Mouse (Mus musculus) lung, embryonic 15.5 days (tissue): ENCODE data around the gene Rpl35. TPM values are rescaled to one million over a fixed set of nuclear protein-coding genes. Genes with fewer than 3 reads are reported as not detected.

Experiments used
- ATAC-seq: fragments of 200-750 bp; cut with Nextera tagmentation; 2 replicates; pipeline ENCODE4 v1.8.0; 2017; ENCODE audit warnings: moderate number of reproducible peaks, borderline replicate concordance; ENCODE audit not compliant: low FRiP score, low TSS enrichment; ENCODE audit errors: extremely low read depth
- H3K27ac ChIP-seq: fragments of 300-500 bp; sonication (generic); 2 replicates; pipeline ENCODE4 v1.5.1; 2015; ENCODE audit warnings: moderate library complexity, mild to moderate bottlenecking, inconsistent platforms
- H3K27me3 ChIP-seq: fragments of 300-500 bp; sonication (generic); 2 replicates; pipeline ENCODE4 v1.6.1; 2015; ENCODE audit warnings: inconsistent platforms
- H3K36me3 ChIP-seq: fragments of 300-500 bp; sonication (generic); 2 replicates; pipeline ENCODE4 v1.6.1; 2015; ENCODE audit warnings: inconsistent platforms
- H3K4me1 ChIP-seq: fragments of 300-500 bp; sonication (generic); 2 replicates; pipeline ENCODE4 v1.6.1; 2015; ENCODE audit warnings: inconsistent platforms
- H3K4me2 ChIP-seq: fragments of 300-500 bp; sonication (generic); 2 replicates; pipeline ENCODE4 v1.6.1; 2015; ENCODE audit warnings: inconsistent platforms, mild to moderate bottlenecking, moderate library complexity
- H3K4me3 ChIP-seq: fragments of 300-500 bp; sonication (generic); 2 replicates; pipeline ENCODE4 v1.5.1; 2015; ENCODE audit warnings: mild to moderate bottlenecking, inconsistent platforms
- H3K9ac ChIP-seq: fragments of 300-500 bp; sonication (generic); 2 replicates; pipeline ENCODE4 v1.6.1; 2015; ENCODE audit warnings: inconsistent platforms
- H3K9me3 ChIP-seq: fragments of 300-500 bp; sonication (generic); 2 replicates; pipeline ENCODE4 v1.6.1; 2016; ENCODE audit warnings: inconsistent platforms
- WGBS: fragments of 180-500 bp; shearing (Covaris S2); methylation state at CpG from one replicate; pipeline ENCODE4 v1.1.7; 2015; 5-methylcytosine and 5-hydroxymethylcytosine counted together
- polyA plus RNA-seq: library from polyadenylated mRNA; unstranded; fragments of >200 nt; fragmentation: Nextera tagmentation; extraction: Ambion mirVana; gene quantifications from 2 replicates; pipeline ENCODE4 v1.2.1, GENCODE M21; 2015

Gene Rpl35
- polyA plus RNA-seq, 1 experiment from 2014 or later: 831 TPM

GRCm38 (mm10) chr2:38973223-38973622, 32.2 kb downstream of the Rpl35 start:
- ATAC-seq: no peak
- Histone ChIP-seq H3K27me3 (no peaks in the 10 kb centered on the region; the same call in 1 of the 2 replicates), H3K9me3 (no peaks in the 10 kb centered on the region), H3K4me1 (no peaks in the 10 kb centered on the region), H3K4me2 (no peak overlapping the region), H3K36me3 (no peaks in the 10 kb centered on the region), H3K9ac (no peak overlapping the region), H3K4me3 (no peak overlapping the region), H3K27ac (no peak overlapping the region)
- WGBS: 26% methylated on average over 2 of the region's 2 CpGs

DNA sequence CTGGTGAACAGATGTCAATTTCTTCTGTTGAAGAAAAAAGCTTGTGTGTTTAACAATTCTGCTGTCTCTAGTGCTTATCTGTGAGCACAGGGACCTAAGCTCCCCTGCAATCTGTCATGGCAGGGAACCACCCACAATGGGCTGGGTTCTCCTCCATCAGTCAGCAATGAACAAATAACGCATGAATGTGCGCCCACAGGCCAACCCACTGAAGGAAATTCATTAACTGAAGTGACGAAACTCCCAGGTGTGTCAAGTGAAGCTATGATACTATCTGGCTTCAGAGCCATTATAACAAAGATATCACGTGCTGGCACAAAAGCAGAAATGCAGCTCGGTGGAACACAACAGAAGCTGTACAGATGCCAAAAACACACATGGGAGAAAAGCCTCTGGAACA, 35.4 kb downstream of the Rpl35 start:
- WGBS: 56% methylated on average over 5 of the region's 5 CpGs
- H3K9ac ChIP-seq: no peak overlapping the region
- H3K4me3 ChIP-seq: no peak overlapping the region
- no peak for ATAC-seq
- no peaks in the 10 kb centered on the region for H3K9me3 ChIP-seq
- H3K27ac ChIP-seq: no peak overlapping the region
- H3K4me1 ChIP-seq: no peaks in the 10 kb centered on the region
- H3K27me3 ChIP-seq: no peaks in the 10 kb centered on the region
- H3K4me2 ChIP-seq: no peak overlapping the region
- no peaks in the 10 kb centered on the region for H3K36me3 ChIP-seq

DNA sequence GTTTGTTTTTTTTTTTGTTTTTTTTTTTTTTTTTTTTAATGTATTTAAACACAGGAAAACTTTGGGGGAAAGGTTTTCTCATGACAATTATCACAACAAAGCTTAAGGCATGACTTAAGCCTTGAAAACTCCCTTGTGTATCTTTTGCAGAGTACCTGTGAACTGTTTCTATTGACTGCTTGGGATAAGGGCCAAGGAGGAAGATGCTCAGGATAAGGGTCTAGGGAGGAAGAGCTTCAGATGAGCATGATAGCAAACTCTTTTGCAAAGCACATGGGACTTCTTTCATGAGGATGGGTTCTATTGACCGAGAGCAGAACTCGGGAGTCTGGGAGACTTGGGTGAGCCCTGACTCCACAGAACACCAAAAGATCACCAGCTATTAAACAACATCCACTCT, 35.8 kb downstream of the Rpl35 start:
- Histone ChIP-seq H3K4me1 (no peaks in the 10 kb centered on the region), H3K27ac (no peak overlapping the region), H3K4me2 (no peak overlapping the region), H3K27me3 (no peaks in the 10 kb centered on the region), H3K9ac (no peak overlapping the region), H3K36me3 (no peaks in the 10 kb centered on the region), H3K9me3 (no peaks in the 10 kb centered on the region), H3K4me3 (no peak overlapping the region)
- ATAC-seq: no peak
- 77% methylated on average over 2 of the region's 2 CpGs for WGBS

DNA sequence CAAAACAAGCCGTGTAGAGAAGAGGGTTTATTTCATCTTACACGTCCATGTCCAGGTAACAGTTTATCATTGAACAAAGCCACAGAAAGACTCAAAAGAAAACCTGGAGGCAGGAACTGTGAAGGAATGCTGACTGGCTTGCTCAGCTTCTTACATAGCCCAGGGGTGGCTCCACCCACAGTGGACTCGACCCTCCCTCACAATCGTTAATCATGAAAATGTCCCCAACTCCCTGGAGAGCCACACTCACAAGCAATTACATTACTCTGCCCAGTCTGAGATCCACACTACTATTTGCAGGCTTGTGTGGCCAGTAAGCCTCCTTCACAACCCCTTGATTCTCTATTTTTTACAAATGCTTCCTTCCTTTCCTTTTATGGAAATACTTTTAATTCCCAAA, 41.2 kb downstream of the Rpl35 start:
- no peaks in the 10 kb centered on the region for H3K36me3 ChIP-seq
- H3K9me3 ChIP-seq: no peaks in the 10 kb centered on the region
- no peak overlapping the region for H3K4me2 ChIP-seq
- H3K27me3 ChIP-seq: no peaks in the 10 kb centered on the region
- H3K4me1 ChIP-seq: peaks cover 6% of the 10 kb centered on the region; the same call in 1 of the 2 replicates
- no peak overlapping the region for H3K9ac ChIP-seq
- no peak for ATAC-seq
- WGBS: 11% methylated on average over 4 of the region's 4 CpGs
- H3K27ac ChIP-seq: no peak overlapping the region
- H3K4me3 ChIP-seq: no peak overlapping the region

GRCm38 (mm10) chr2:38957671-38958223, 47.7 kb downstream of the Rpl35 start:
- no peak for ATAC-seq

DNA sequence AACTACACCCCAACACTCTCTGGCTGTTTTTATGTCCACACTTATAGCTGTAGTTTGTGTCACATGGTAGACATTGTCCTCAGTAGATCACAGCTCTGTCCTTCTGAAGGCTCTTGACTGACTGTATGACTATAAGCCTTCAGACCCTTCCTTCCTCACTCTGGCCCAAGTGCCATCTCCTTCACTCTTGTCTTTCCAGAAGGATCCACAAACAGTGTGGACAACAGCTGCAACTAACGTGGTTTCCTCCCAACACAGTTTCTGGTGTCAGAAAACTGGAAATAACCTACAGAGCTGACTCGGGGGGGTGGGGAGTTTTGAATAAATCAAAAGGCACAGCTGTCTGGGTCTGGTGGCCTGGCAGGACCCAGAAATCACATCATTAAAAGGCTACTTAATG, 49.4 kb downstream of the Rpl35 start:
- 42% methylated on average over 2 of the region's 2 CpGs for WGBS
- Histone ChIP-seq H3K27ac (no peak overlapping the region), H3K36me3 (no peaks in the 10 kb centered on the region), H3K4me2 (no peak overlapping the region), H3K4me3 (no peak overlapping the region), H3K4me1 (peaks cover 2% of the 10 kb centered on the region; the same call in 1 of the 2 replicates), H3K9ac (no peak overlapping the region), H3K9me3 (no peaks in the 10 kb centered on the region), H3K27me3 (no peaks in the 10 kb centered on the region)
- no peak for ATAC-seq

More at GRCm38 (mm10) chr2:38957671-38958223, 47.7 kb downstream of the Rpl35 start:
- H3K9ac ChIP-seq: no peak overlapping the region
- 67% methylated on average over 5 of the region's 5 CpGs for WGBS
- no peaks in the 10 kb centered on the region; the same call in 1 of the 2 replicates for H3K4me1 ChIP-seq
- H3K4me2 ChIP-seq: no peak overlapping the region
- no peak overlapping the region for H3K4me3 ChIP-seq
- no peaks in the 10 kb centered on the region for H3K36me3 ChIP-seq
- no peaks in the 10 kb centered on the region for H3K9me3 ChIP-seq
- H3K27ac ChIP-seq: no peak overlapping the region
- no peaks in the 10 kb centered on the region for H3K27me3 ChIP-seq

DNA sequence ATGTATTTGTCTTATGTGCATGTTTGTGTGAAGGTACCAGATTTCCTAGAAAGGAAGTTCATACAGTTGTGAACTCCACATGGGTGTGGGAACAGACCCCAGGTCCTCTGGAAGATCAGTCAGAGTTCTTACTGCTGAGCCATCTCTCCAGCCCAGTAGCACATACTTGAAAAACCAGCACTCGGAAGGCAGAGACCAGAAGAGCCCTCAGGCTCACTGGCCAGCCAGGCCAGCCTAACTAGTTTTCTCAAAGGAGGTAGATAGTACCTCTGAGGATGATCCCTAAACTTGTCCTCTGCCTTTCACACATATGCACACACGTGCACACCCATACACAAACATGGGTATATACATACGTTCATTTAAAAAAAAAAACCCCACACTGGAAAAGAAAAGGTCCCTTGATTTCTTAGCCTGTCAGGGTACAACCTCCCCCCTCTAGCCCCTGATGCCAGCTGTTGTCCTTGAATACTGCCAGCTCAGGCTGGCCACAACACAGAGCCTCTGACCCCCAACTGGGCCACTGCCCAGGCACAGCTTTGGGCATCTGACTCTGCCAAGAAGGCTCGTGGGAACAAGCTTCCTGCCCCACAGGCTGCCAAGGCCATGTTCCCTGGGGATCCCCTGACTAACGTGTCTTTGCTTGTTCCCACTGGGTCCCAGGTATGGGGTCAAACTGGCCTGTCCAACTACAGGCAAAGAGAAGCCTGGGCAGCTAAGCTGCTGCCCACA, 52.1 kb downstream of the Rpl35 start:
- H3K4me2 ChIP-seq: no peak overlapping the region
- no peak overlapping the region for H3K27ac ChIP-seq
- H3K4me1 ChIP-seq: peaks cover 14% of the 10 kb centered on the region
- no peak for ATAC-seq
- H3K36me3 ChIP-seq: no peaks in the 10 kb centered on the region
- no peak overlapping the region for H3K4me3 ChIP-seq
- H3K9ac ChIP-seq: no peak overlapping the region
- H3K9me3 ChIP-seq: no peaks in the 10 kb centered on the region
- no peaks in the 10 kb centered on the region for H3K27me3 ChIP-seq
- 65% methylated on average over 5 of the region's 5 CpGs for whole genome bisulfite sequencing

Other genes with a start within 250 kb of the Rpl35 start
- 0.79 and 1.6 TPM in 2 replicates for gene Nr6a1, start 77.9 kb downstream of the Rpl35 start, polyA plus RNA-seq
- gene Olfml2a, start 73.6 kb downstream of the Rpl35 start, polyA plus RNA-seq: 4.8 and 5.6 TPM in 2 replicates
- gene Wdr38, start 8.1 kb downstream of the Rpl35 start, polyA plus RNA-seq: 1.4 and 2.1 TPM in 2 replicates
- 126 and 129 TPM in 2 replicates for gene Arpc5l, start 276 bp downstream of the Rpl35 start, polyA plus RNA-seq
- gene Golga1, start 59.9 kb upstream of the Rpl35 start, polyA plus RNA-seq: 24.9 TPM in 2 replicates
- 8.6 and 9.4 TPM in 2 replicates for gene Scai, start 185.1 kb upstream of the Rpl35 start, polyA plus RNA-seq
- gene Ppp6c, start 220.8 kb upstream of the Rpl35 start, polyA plus RNA-seq: 79.8 and 81.3 TPM in 2 replicates